Mouse (Mus musculus): ENCODE measurements around the gene Vwa8. TPM values are rescaled to one million over a fixed set of nuclear protein-coding genes. Genes with fewer than 3 reads are reported as not detected.
"Not testable (repeated sequence)": the region's sequence is repeated elsewhere in the genome, so short reads cannot be mapped to it uniquely, and the experiment has no call there.

Vwa8 gene
- polyA plus RNA-seq, 1 experiment from 2014 or later: 13.8 TPM

DNA sequence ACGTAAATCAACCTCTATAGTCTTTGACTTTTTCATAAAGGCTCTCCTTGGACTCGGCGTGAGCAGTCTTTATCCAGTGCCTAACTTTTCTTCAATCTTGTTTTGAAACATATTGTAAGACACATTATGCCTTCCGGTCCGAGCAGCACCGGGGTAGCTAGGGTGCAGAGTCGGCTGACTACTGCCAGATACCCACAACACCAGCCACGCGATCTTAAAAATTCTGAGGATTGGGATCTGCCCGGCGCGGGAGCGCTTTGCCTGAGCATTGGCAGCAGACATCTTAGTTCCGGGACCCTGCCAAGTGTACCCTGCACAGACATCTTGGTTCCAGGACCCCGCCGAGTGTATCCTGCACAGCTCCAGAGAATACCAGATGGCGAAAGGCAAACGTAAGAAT is 38.6 kb downstream of the Vwa8 start:
- not testable (repeated sequence) for H3K27ac ChIP-seq; H3K27me3 ChIP-seq (replicated peaks); ATAC-seq; H3K4me3 ChIP-seq (replicated peaks); H3K4me1 ChIP-seq (replicated peaks); H3K36me3 ChIP-seq; H3K9ac ChIP-seq; H3K4me2 ChIP-seq (replicated peaks); H3K9me3 ChIP-seq
- 92% methylated on average over 16 of the region's 18 CpGs for WGBS

DNA sequence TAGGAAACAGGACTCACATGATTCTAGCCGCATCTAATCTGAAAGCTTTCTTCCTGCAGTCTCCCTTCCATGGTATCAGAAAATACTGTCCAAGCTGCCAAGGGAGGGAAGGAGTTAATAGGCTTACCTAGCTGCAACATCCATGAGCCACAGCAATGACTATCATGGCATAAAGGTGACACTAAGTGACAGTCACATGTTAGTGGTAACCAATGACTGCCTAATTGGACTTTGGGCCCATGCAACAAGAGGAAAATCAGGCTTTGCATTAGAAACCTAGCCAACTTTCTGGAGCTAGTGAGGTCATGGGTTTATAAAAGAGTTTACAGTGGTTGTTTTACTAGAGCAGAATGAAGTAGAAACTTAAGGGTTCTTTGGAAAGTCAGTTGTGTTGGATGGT is 46.6 kb downstream of the Vwa8 start:
- Histone ChIP-seq H3K4me2 (replicated peaks) (no peak overlapping the region), H3K9me3 (no peaks in the 10 kb centered on the region), H3K27ac (no peak overlapping the region), H3K9ac (no peak overlapping the region), H3K27me3 (replicated peaks) (no peaks in the 10 kb centered on the region), H3K4me3 (replicated peaks) (no peak overlapping the region), H3K4me1 (replicated peaks) (no peaks in the 10 kb centered on the region), H3K36me3 (no peaks in the 10 kb centered on the region)
- 95% methylated on average over 1 of the region's 1 CpGs for WGBS
- no peak for ATAC-seq

- WGBS: 91% methylated on average over 5 of the region's 5 CpGs
These were observed 47.4 kb downstream of the Vwa8 start for GRCm38 (mm10) chr14:78896252-78896651.

GRCm38 (mm10) chr14:78900770-78901169 is 51.9 kb downstream of the Vwa8 start:
- Histone ChIP-seq H3K36me3 (no peaks in the 10 kb centered on the region), H3K9me3 (no peaks in the 10 kb centered on the region), H3K4me2 (replicated peaks) (no peak overlapping the region), H3K4me3 (replicated peaks) (no peak overlapping the region), H3K4me1 (replicated peaks) (0 out of 2 replicates have a peak, but pooled peaks cover 2% of the 10 kb centered on the region), H3K27me3 (replicated peaks) (no peaks in the 10 kb centered on the region), H3K27ac (0 out of 2 replicates have a peak overlapping the region, but pooled peaks have one; percentile 17), H3K9ac (no peak overlapping the region)
- ATAC-seq: peak; percentile 70
- WGBS: 24% methylated on average over 2 of the region's 2 CpGs

More at GRCm38 (mm10) chr14:78896252-78896651, 47.4 kb downstream of the Vwa8 start:
- Histone ChIP-seq H3K36me3 (no peaks in the 10 kb centered on the region), H3K27me3 (replicated peaks) (no peaks in the 10 kb centered on the region), H3K9me3 (no peaks in the 10 kb centered on the region), H3K4me1 (replicated peaks) (0 out of 2 replicates have a peak, but pooled peaks cover 1% of the 10 kb centered on the region), H3K4me3 (replicated peaks) (no peak overlapping the region), H3K9ac (no peak overlapping the region), H3K4me2 (replicated peaks) (no peak overlapping the region), H3K27ac (no peak overlapping the region)
- ATAC-seq: no peak

DNA sequence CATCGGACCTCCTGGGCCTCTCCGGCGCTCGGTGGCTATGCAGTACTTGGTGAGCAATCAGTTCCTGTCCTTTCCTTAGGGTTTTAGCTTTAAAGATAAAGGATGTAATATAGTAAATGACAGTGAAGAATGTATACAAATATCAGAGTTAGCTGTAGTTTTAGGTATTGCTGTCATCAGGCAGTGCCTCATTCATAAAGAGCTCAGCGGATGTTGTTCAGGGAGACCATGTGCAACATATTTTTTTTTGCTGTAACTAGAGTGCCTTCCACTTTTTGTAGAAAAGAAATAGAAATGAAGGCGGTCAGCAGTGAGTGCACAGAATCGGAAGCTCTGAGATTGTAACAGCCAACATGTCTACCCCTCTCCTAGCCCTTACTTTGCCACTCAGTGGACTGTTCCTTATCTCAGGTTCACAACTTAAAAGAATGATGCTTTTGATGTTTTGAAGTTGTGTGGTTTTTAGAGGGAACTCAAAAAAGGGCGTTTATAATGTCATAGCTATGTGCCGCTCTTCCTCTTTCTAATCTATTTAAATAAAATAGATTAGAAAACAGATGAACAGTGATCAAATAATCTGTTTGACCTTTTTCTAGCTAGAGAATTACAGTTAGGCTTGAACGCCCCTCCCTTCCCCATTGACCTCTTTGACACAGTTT is 59.5 kb downstream of the Vwa8 start:
- Histone ChIP-seq H3K4me3 (replicated peaks) (no peak overlapping the region), H3K4me1 (replicated peaks) (no peaks in the 10 kb centered on the region), H3K27me3 (replicated peaks) (no peaks in the 10 kb centered on the region), H3K9me3 (no peaks in the 10 kb centered on the region), H3K27ac (no peak overlapping the region), H3K36me3 (no peaks in the 10 kb centered on the region), H3K4me2 (replicated peaks) (no peak overlapping the region), H3K9ac (no peak overlapping the region)
- ATAC-seq: no peak
- WGBS: 90% methylated on average over 10 of the region's 10 CpGs

GRCm38 (mm10) chr14:78912076-78912475 is 63.2 kb downstream of the Vwa8 start:
- Histone ChIP-seq H3K27me3 (replicated peaks) (no peaks in the 10 kb centered on the region), H3K4me3 (replicated peaks) (no peak overlapping the region), H3K36me3 (no peaks in the 10 kb centered on the region), H3K27ac (no peak overlapping the region), H3K9me3 (no peaks in the 10 kb centered on the region), H3K4me1 (replicated peaks) (no peaks in the 10 kb centered on the region), H3K9ac (no peak overlapping the region), H3K4me2 (replicated peaks) (no peak overlapping the region)
- ATAC-seq: no peak
- WGBS: 75% methylated on average over 10 of the region's 10 CpGs

- ATAC-seq: no peak
- no peak overlapping the region for H3K4me3 ChIP-seq (replicated peaks)
- H3K9me3 ChIP-seq: no peaks in the 10 kb centered on the region
- WGBS: 82% methylated on average over 8 of the region's 8 CpGs
- no peak overlapping the region for H3K9ac ChIP-seq
- H3K27ac ChIP-seq: no peak overlapping the region
- H3K36me3 ChIP-seq: no peaks in the 10 kb centered on the region
- no peaks in the 10 kb centered on the region for H3K4me1 ChIP-seq (replicated peaks)
- H3K4me2 ChIP-seq (replicated peaks): no peak overlapping the region
- no peaks in the 10 kb centered on the region for H3K27me3 ChIP-seq (replicated peaks)
These were observed 65.3 kb downstream of the Vwa8 start for GRCm38 (mm10) chr14:78914180-78914579.

DNA sequence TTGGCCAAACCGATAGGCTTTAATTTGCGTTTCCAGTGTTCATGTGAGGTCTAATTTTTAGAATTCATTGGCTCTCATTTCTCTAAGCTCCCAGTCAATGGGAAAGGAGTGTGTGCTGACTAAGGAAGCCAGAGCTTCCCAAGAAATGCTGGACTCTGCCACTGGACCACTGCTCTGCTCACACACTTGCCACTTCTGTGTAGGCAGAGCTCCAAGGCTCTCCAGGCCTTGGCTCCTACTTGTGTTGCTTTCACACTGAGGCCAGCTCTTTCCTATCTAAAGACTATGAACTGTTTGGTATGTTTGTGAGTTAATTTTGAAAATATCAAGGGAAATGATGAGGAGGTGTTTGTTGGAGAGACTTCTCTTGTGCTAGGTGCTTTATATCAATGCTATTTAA is 67.8 kb downstream of the Vwa8 start:
- no peaks in the 10 kb centered on the region for H3K9me3 ChIP-seq
- no peaks in the 10 kb centered on the region for H3K4me1 ChIP-seq (replicated peaks)
- H3K27me3 ChIP-seq (replicated peaks): no peaks in the 10 kb centered on the region
- ATAC-seq: no peak
- no peak overlapping the region for H3K4me2 ChIP-seq (replicated peaks)
- no peaks in the 10 kb centered on the region for H3K36me3 ChIP-seq
- no peak overlapping the region for H3K4me3 ChIP-seq (replicated peaks)
- no peak overlapping the region for H3K9ac ChIP-seq
- 98% methylated on average over 2 of the region's 2 CpGs for WGBS
- H3K27ac ChIP-seq: no peak overlapping the region

GRCm38 (mm10) chr14:78921219-78921618 is 72.4 kb downstream of the Vwa8 start:
- Histone ChIP-seq H3K36me3 (no peaks in the 10 kb centered on the region), H3K4me1 (replicated peaks) (no peaks in the 10 kb centered on the region), H3K9me3 (no peaks in the 10 kb centered on the region), H3K9ac (no peak overlapping the region), H3K4me3 (replicated peaks) (no peak overlapping the region), H3K4me2 (replicated peaks) (no peak overlapping the region), H3K27me3 (replicated peaks) (no peaks in the 10 kb centered on the region), H3K27ac (no peak overlapping the region)
- no peak for ATAC-seq
- WGBS: 47% methylated on average over 2 of the region's 2 CpGs

DNA sequence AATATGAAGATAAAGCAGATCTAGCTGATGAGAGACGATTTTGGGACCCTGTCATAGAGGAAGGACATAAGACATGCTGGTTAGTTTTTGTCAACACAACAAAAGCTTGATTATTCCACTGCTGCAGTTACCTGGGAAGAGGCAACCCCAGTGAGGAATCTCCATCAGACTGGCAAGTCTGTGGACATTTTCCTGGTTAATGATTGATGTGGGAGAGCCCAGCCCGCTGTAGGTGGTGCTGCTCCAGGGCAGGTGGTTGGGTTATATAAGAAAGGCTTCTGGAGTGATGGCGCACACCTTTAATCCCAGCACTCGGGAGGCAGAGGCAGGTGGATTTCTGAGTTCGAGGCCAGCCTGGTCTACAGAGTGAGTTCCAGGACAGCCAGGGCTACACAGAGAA is 74.8 kb downstream of the Vwa8 start:
- Histone ChIP-seq H3K9me3 (no peaks in the 10 kb centered on the region), H3K4me3 (replicated peaks) (no peak overlapping the region), H3K4me2 (replicated peaks) (no peak overlapping the region), H3K9ac (no peak overlapping the region), H3K27me3 (replicated peaks) (no peaks in the 10 kb centered on the region), H3K27ac (no peak overlapping the region), H3K36me3 (no peaks in the 10 kb centered on the region), H3K4me1 (replicated peaks) (no peaks in the 10 kb centered on the region)
- peak; percentile 67 for ATAC-seq
- WGBS: 79% methylated on average over 5 of the region's 5 CpGs

DNA sequence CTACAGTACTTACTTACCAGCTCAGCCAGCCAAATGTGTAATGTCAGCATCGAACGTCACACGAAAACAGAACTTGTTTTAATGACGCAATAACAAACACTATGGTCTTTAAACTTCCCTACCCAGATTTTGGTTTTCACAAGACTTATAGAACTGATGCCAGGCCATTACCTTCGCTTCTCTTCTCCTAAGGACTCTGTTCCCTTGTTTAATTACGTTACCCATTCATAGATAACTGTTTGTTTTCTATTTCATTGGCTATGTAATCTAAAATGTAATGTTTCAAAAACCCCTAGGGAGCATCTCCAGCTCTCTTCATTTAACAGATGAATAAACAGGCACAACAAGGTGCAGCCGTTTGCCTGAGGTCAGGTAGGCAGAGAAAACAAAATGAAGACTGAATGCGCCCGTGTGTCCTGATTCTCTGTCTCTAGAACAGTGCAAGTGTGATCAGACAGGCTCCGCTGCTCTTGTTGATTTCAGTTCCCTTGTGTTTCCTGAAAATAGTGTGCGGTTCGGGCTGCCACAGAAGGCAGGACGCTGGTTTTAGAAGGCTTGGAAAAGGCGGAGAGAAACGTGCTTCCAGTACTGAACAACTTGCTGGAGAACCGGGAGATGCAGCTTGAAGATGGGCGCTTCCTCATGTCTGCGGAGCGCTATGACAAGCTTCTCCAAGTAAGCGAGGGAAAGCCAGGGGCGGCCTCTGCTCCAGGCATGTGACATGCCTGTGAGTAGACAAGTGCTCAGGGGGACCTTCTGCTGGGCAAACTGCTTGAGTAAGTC is 76.1 kb downstream of the Vwa8 start:
- no peaks in the 10 kb centered on the region for H3K36me3 ChIP-seq
- 86% methylated on average over 21 of the region's 21 CpGs for WGBS
- ATAC-seq: no peak

GRCm38 (mm10) chr14:78932094-78932493 is 83.2 kb downstream of the Vwa8 start:
- no peak for ATAC-seq
- no peak overlapping the region for H3K9ac ChIP-seq
- WGBS: 69% methylated on average over 2 of the region's 2 CpGs
- H3K36me3 ChIP-seq: no peaks in the 10 kb centered on the region
- no peak overlapping the region for H3K4me2 ChIP-seq (replicated peaks)
- H3K9me3 ChIP-seq: no peaks in the 10 kb centered on the region
- no peak overlapping the region for H3K27ac ChIP-seq
- no peaks in the 10 kb centered on the region for H3K27me3 ChIP-seq (replicated peaks)
- H3K4me1 ChIP-seq (replicated peaks): no peaks in the 10 kb centered on the region
- no peak overlapping the region for H3K4me3 ChIP-seq (replicated peaks)

More for the DNA sequence above, 76.1 kb downstream of the Vwa8 start:
- Histone ChIP-seq H3K4me1 (replicated peaks) (no peaks in the 10 kb centered on the region), H3K9ac (no peak overlapping the region), H3K4me3 (replicated peaks) (no peak overlapping the region), H3K4me2 (replicated peaks) (no peak overlapping the region), H3K27ac (no peak overlapping the region), H3K27me3 (replicated peaks) (no peaks in the 10 kb centered on the region), H3K9me3 (no peaks in the 10 kb centered on the region)

- Histone ChIP-seq H3K4me2 (replicated peaks) (no peak overlapping the region), H3K4me3 (replicated peaks) (no peak overlapping the region), H3K9ac (no peak overlapping the region), H3K9me3 (no peaks in the 10 kb centered on the region), H3K4me1 (replicated peaks) (no peaks in the 10 kb centered on the region), H3K36me3 (no peaks in the 10 kb centered on the region), H3K27ac (no peak overlapping the region), H3K27me3 (replicated peaks) (no peaks in the 10 kb centered on the region)
- ATAC-seq: no peak
- WGBS: 75% methylated on average over 8 of the region's 8 CpGs
These were observed 84.5 kb downstream of the Vwa8 start for GRCm38 (mm10) chr14:78933399-78933798.

Data from intestine, embryonic 15.5 days (tissue).